Mouse (Mus musculus) gastrocnemius, adult 2 months (tissue): ENCODE data around the gene Fbxo6. TPM values are rescaled to one million over a fixed set of nuclear protein-coding genes. Genes with fewer than 3 reads are reported as not detected.
"Not testable (repeated sequence)": the region's sequence is repeated elsewhere in the genome, so short reads cannot be mapped to it uniquely, and the experiment has no call there.

Source experiments
- DNase-seq: peaks from one replicate; pipeline ENCODE4 v3.0.0; 2022
- H3K27ac ChIP-seq: fragments of 200-600 bp; 2 replicates; pipeline ENCODE4 v1.8.1; 2022; ENCODE audit warnings: mild to moderate bottlenecking
- H3K4me3 ChIP-seq: fragments of 200-600 bp; 2 replicates; pipeline ENCODE4 v1.8.1; 2022; ENCODE audit warnings: mild to moderate bottlenecking, moderate library complexity
- CTCF ChIP-seq: fragments of 200-600 bp; IDR thresholded peaks from 2 replicates; pipeline ENCODE4 v1.8.1; 2022; ENCODE audit warnings: antibody characterized with exemption, mild to moderate bottlenecking, moderate library complexity
- intact Hi-C: fragments of 180-260 bp; cut with DNase I; formaldehyde crosslinking; loops from one replicate; pipeline ENCODE4 v1.15.1; 2025
- long read RNA-seq, 2 experiments: library from polyadenylated mRNA; stranded (forward); transcript quantifications; one replicate each; pipeline ENCODE4 v2.0.0; 2021
- total RNA-seq, 2 experiments: library from RNA; stranded (reverse); gene quantifications; 2 replicates each; pipeline ENCODE4 v1.2.3; 2021

Fbxo6 gene
- total RNA-seq, result 10 to 100 TPM; 36.8 to 46.4 TPM
- long read RNA-seq, experiment 1, transcript Fbxo6-201 (6 exons, 1,346 nt), result major isoform, 17 of 39 reads
- long read RNA-seq, experiment 1, transcript Fbxo6-206 (6 exons, 811 nt), result major isoform, 17 of 39 reads
- long read RNA-seq, experiment 1, partial matches to known transcripts, result 0 of 39 reads
- long read RNA-seq, experiment 1, other reads (novel, unspliced or antisense), result 1 of 39 reads
- long read RNA-seq, experiment 2, transcript Fbxo6-201 (6 exons, 1,346 nt), result major isoform, 21 of 52 reads
- long read RNA-seq, experiment 2, transcript Fbxo6-202 (6 exons, 1,163 nt), result minor isoform, 6 of 52 reads
- long read RNA-seq, experiment 2, transcript Fbxo6-206 (6 exons, 811 nt), result minor isoform, 17 of 52 reads
- long read RNA-seq, experiment 2, partial matches to known transcripts, result 1 of 52 reads
- long read RNA-seq, experiment 2, other reads (novel, unspliced or antisense), result 3 of 52 reads

DNA sequence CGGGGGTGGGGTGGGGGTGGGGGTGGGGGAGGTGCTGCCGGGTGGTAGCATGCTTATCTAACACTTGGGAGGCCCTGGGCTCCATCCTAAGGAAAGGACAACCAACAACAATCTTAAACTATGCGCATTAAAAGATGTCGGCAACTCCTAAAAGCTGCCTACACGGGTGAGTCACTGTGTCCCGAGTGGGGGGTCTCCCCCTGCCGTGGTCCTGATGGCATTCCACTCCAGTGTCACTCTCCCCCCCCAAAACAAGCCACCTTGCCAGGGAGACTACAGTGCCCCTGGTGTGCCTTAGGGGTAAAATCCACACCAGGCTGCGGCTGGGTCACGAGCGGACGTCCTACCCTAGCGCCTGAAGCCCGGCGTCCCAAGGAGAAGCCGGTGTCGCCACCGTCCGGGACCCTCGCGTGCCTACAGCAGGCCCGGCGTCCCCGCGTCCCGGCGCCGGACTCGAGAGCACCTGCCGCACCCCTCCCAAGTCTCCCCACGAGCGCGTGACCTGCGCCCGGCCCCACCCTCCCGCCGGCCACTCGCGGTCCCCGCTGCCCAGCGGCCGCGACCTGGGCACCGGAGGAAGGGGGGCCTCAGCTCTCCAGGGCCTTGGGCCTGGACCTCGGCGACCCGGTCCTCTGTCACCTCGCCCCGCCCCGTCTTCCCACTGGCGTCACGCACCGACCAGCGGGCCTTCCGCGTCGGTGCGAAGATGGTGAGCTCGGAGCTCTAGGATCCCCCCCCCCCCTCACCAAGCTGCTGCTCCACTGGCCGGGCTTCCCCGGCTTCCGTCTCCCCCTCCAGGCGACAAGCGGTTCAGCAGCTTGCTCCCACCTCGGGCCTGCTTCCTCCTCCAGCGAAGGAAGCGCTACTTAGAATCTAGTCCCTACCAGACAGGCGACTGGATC, at the start of gene Fbxo6:
TSS of gene Fbxo6 (minus strand) at position 874 of the 902 bp plus-strand sequence.
- peak; percentile 95 for DNase-seq
- intact Hi-C loops, result no loop called here
- peak; percentile 66 for TF ChIP-seq CTCF
- Histone ChIP-seq H3K4me3 (peak within 1 kb of the TSS; percentile 95), H3K27ac (peak within 1 kb of the TSS; percentile 100)

DNA sequence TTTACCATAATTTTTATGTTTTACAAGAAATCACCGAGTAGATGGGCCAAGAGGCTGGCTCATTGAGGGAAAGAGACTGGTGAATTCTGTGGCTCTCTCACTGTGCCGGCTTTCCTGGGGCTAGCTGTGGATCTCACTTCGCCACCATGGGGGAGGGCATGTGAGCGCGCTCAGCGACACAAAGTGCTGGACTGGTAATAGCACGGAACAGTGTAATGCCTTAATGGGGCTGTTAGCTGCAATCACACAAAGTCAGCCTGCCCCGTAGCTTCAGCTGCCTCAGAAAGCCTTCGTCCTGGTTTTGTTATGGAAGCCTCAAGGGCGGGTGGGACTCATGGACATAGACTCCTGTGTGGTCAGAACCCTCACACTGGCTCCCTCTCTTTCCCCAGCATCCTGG, 46.8 kb upstream of the Fbxo6 start:
- Histone ChIP-seq H3K4me3 (no peak overlapping the region), H3K27ac (no peak overlapping the region)
- no peak for TF ChIP-seq CTCF
- intact Hi-C loops, result no loop called here
- DNase-seq, result no peak

DNA sequence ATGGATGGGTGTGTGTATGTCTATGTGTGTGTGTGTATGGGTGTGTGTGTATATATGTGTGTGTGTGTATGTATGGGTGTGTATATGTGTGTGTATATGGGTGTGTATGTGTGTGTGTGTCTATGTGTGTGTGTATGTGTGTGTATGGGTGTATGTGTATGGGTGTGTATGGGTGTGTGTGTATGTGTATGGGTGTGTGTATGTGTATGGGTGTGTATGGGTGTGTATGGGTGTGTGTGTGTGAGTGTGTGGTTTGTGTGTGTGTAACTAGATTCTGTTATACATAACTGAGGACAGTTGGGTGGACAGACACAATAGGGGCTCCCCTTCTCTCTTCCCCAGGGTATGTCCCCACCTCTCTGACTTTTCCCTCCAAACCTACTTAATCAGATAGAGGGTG, 42.5 kb upstream of the Fbxo6 start:
- Histone ChIP-seq H3K27ac (no peak overlapping the region), H3K4me3 (no peak overlapping the region)
- intact Hi-C loops, result no loop called here
- TF ChIP-seq CTCF, result no peak
- DNase-seq, result no peak

DNA sequence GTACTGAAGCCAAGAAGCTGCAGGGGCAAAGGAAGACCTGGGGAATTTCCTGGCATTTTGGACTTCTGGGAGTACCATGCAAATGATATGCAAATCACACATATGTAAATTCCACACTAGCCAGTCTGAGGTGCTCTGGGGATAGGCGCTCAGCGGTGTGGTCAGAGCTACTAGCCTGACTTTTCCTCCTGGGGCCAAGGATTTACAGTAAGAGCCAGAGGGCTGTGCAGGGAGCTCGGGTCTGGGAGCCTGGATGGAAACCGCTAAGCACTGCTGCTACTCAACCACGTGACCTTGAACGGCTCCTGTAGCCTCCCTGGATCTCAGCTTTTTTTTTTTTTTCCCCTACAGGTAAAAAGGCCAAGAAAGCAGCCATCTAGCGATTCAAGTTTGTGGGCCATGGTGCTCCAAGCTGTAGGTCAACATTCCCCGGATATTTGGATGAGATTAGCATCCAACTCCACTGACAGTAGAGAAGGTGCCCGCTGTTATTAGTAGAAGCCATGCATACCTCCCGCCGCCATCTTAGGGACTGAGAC, 40.8 kb upstream of the Fbxo6 start:
- no peak for TF ChIP-seq CTCF
- no peak overlapping the region for H3K27ac ChIP-seq
- H3K4me3 ChIP-seq, result no peak overlapping the region
- no peak for DNase-seq
- intact Hi-C loops, result no loop called here

DNA sequence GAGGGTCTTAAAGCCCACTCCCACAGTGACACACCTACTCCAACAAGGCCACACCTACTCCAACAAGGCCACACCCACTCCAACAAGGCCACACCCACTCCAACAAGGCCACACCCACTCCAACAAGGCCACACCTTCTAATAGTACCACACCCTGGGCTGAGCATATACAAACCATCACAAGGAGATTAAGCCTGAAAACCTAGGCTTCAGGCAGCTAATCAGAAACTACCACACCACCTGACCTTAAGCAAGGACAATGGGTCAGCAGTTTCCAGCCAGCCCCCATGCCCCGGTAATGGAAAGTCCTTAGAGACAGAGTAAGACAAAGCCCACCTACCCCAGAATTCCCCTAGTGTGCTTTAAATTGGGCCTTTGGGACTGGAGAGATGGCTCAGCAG, 36.8 kb upstream of the Fbxo6 start:
- H3K4me3 ChIP-seq, H3K27ac ChIP-seq, DNase-seq, intact Hi-C loops: not testable (repeated sequence)

DNA sequence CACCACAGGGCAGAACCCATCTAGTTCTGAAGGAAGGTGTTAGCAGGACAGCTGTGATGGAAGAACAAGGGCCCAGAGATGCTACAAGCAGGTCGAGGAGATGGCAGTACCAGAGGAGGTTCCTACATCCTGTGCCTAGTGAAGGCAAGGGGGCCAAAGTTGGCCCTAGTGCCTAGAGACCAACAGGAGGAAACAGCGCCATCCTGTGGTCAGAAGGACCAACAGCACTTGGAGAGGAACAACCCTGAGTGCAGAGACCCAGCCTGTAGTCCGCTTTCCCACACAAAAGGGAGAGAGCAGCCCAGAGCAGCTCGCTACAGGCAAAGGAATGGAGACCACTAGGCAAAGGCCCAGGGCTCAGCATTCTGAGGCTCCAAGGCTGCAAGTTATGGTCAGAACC, 33.9 kb upstream of the Fbxo6 start:
- Histone ChIP-seq H3K27ac (no peak overlapping the region), H3K4me3 (no peak overlapping the region)
- peak; percentile 2; the same call in 1 of the 2 replicates for TF ChIP-seq CTCF
- DNase-seq, result no peak
- intact Hi-C loops, result no loop called here

GRCm38 (mm10) chr4:148184564-148184963, 32.6 kb upstream of the Fbxo6 start:
- DNase-seq, result no peak
- Histone ChIP-seq H3K27ac (no peak overlapping the region), H3K4me3 (no peak overlapping the region)
- intact Hi-C loops, result no loop called here
- no peak for TF ChIP-seq CTCF

- Histone ChIP-seq H3K27ac (no peak overlapping the region), H3K4me3 (no peak overlapping the region)
- intact Hi-C loops, result no loop called here
- no peak for TF ChIP-seq CTCF
- DNase-seq, result no peak
These were observed 30.4 kb upstream of the Fbxo6 start for GRCm38 (mm10) chr4:148182363-148182762.

DNA sequence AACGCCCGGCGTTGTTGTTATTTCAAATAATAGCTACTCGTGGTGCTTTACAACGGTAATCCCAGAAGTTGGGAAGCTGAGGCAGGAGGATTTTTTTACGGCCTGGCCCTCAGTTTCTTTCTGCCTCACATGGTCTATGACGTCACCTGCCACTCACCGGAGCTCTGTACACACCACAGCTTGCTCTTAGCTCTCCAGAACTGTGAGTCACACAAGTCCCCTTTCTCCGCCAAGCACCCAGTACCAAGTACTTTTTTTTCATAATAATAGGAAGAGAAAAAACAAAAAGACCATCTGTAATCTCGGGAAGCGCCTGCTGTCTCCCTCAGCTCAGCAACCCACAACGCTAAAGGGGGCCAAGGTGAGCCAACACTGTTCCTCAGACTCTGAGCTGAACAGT, 29.5 kb upstream of the Fbxo6 start:
- Histone ChIP-seq H3K27ac (no peak overlapping the region), H3K4me3 (no peak overlapping the region)
- intact Hi-C loops, result no loop called here
- no peak for TF ChIP-seq CTCF
- DNase-seq, result no peak

- no peak for DNase-seq
- intact Hi-C loops, result no loop called here
- no peak overlapping the region for H3K4me3 ChIP-seq
- TF ChIP-seq CTCF, result no peak
- H3K27ac ChIP-seq, result no peak overlapping the region
These were observed 25.8 kb upstream of the Fbxo6 start for GRCm38 (mm10) chr4:148177716-148178115.

DNA sequence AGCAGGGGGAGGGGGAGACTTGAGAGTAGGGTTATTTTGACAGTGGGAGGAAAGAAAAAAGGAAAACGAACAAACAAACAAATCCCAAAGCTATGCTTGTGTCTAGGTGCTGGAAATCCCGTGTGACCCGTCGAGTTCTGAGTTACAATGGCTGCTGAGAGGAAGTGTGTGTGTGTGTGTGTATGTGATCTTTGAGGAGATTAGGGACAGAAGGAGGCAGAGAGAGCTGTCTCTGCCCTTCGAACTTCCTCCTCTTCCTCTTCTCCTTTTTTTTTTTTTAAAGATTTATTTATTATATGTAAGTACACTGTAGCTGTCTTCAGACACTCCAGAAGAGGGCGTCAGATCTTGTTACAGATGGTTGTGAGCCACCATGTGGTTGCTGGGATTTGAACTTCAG, 24.7 kb upstream of the Fbxo6 start:
- DNase-seq, intact Hi-C loops, H3K27ac ChIP-seq, H3K4me3 ChIP-seq: not testable (repeated sequence)

- no peak for TF ChIP-seq CTCF
- no peak for DNase-seq
- intact Hi-C loops, result no loop called here
- Histone ChIP-seq H3K4me3 (no peak overlapping the region), H3K27ac (no peak overlapping the region)
These were observed 22.5 kb upstream of the Fbxo6 start for GRCm38 (mm10) chr4:148174495-148174862.
